10 mouse cellular contexts compared by ENCODE assay signal in the genomic region with DNA sequence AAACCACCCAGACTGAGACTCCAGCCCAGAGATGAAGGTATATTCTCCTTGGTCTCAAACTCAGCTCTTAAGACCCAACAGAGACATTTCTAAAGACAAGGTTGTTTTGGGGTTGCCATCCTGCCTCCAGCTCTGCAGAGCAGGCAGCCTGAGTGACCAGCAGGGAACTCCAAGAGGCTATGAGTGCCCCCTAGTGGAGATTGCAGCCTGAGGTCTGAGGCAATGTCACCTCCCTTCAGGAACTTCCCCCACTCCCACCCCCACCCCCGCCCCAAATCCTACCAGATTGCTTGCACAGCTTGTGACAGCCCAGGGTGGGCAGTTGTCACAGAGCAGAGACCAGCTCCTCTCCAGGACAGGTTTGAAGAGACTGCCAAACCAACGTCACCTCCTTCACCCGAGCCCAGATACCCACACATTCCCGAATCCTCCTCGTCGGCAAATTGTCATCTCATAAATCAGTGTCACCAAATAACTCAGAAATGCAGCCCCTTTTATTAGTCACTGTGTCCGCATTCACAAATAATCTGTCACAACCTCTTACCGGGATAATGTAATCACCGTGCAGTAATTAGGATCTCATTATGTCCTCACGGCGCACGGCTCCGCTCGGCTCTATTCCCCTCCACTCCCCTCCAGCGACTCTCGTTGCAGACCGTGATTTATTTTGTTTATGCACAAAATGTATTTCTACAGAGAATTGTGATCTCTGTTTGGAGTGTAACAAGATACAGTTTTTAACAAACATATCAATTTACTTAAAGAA. TPM values are rescaled to one million over a fixed set of nuclear protein-coding genes. Genes with fewer than 3 reads are reported as not detected.
DNase-seq lines count a peak whose midpoint lies in the region; ATAC-seq and TF ChIP-seq lines count a peak whose summit lies in the region.
"Had no signal": no experiment of that assay in that cellular context is flagged by ENCODE, and none has a peak within 500 bp of the region (broad histone marks: within the 10 kb centered on the region; RNA-seq: fewer than 3 reads in every experiment).

No protein-coding gene starts in this region.

- peak; percentile 69 for TF ChIP-seq CTCF in left cerebral cortex, adult 2 months (IDR thresholded peaks at IDR 0.05)

- no peaks in the 10 kb centered on the region for H3K36me3 ChIP-seq in kidney, embryonic 15.5 days
- no peaks in the 10 kb centered on the region for H3K36me3 ChIP-seq in neural tube, embryonic 11.5 days (ENCODE audit: control insufficient read depth, insufficient read depth, low read length)

- H3K4me3 ChIP-seq in left cerebral cortex, adult 2 months, result no peak overlapping the region
- H3K4me3 ChIP-seq in kidney, embryonic 15.5 days (replicated peaks), result no peak overlapping the region
- no peak overlapping the region for H3K4me3 ChIP-seq in neural tube, embryonic 11.5 days (ENCODE audit: low read depth, low read length)

- intact Hi-C loops in left cerebral cortex, adult 2 months (cut with DNase I), result loop anchor here (5.0 kb wide), 1 partner anchor 61 kb away; no protein-coding TSS in a partner anchor

- 30% methylated on average over 17 of the region's 17 CpGs for WGBS in kidney, embryonic 15.5 days
- WGBS in neural tube, embryonic 11.5 days, result 68% methylated on average over 17 of the region's 17 CpGs

- H3K27me3 ChIP-seq in kidney, embryonic 15.5 days, result no peaks in the 10 kb centered on the region
- no peaks in the 10 kb centered on the region for H3K27me3 ChIP-seq in neural tube, embryonic 11.5 days (ENCODE audit: control insufficient read depth, insufficient read depth, low read length)

- no peak overlapping the region for H3K27ac ChIP-seq in left cerebral cortex, adult 2 months
- H3K27ac ChIP-seq in kidney, embryonic 15.5 days, result no peak overlapping the region
- H3K27ac ChIP-seq in neural tube, embryonic 11.5 days (ENCODE audit: low read depth, low read length), result no peak overlapping the region

- H3K9ac ChIP-seq in kidney, embryonic 15.5 days, result no peak overlapping the region
- H3K9ac ChIP-seq in neural tube, embryonic 11.5 days (ENCODE audit: low read length), result no peak overlapping the region

- peak overlapping the region; percentile 34 for H3K4me2 ChIP-seq in kidney, embryonic 15.5 days
- H3K4me2 ChIP-seq in neural tube, embryonic 11.5 days (ENCODE audit: low read depth), result no peak overlapping the region

- no peak for ATAC-seq in kidney, embryonic 15.5 days (replicated peaks; ENCODE audit: low FRiP score)
- no peak for ATAC-seq in neural tube, embryonic 11.5 days (ENCODE audit: insufficient read depth, low FRiP score, low TSS enrichment)

- peak in 1 of 2 experiments; percentile 31 for DNase-seq in left cerebral cortex, adult 2 months (ENCODE audit: extremely low spot score in 1 of 2, low spot score in 2 of 2)
- no peak for DNase-seq in left cerebral cortex, adult 11 months (ENCODE audit: low spot score)
- peak; percentile 28 for DNase-seq in WW6 (ENCODE audit: low read depth, low spot score)
- peak; percentile 71 for DNase-seq in embryo, embryonic 10.5 days (ENCODE audit: low spot score)
- peak; percentile 45 for DNase-seq in neural tube, embryonic 11.5 days (ENCODE audit: low spot score)
- no peak for DNase-seq in spleen, adult 18-20 months
- no peak for DNase-seq in urinary bladder, adult 18-20 months (ENCODE audit: low spot score in 2 of 2)

- no peaks in the 10 kb centered on the region for H3K4me1 ChIP-seq in kidney, embryonic 15.5 days
- H3K4me1 ChIP-seq in neural tube, embryonic 11.5 days (ENCODE audit: control insufficient read depth, insufficient read depth, low read length), result no peaks in the 10 kb centered on the region

- no peaks in the 10 kb centered on the region for H3K9me3 ChIP-seq in kidney, embryonic 15.5 days (replicated peaks)
- no peaks in the 10 kb centered on the region for H3K9me3 ChIP-seq in neural tube, embryonic 11.5 days (ENCODE audit: control insufficient read depth, low read length)

RNA-seq across cellular contexts. Expression of a gene that starts 18.1 kb away (rescaled TPM):
- total RNA-seq in left cerebral cortex, adult 2 months (2021), result not detected
- not detected in 2 replicates for polyA plus RNA-seq in kidney, embryonic 15.5 days (2015; fragmentation: Nextera tagmentation; extraction: Ambion mirVana)
- not detected in 2 replicates for polyA plus RNA-seq in neural tube, embryonic 11.5 days (2014; fragmentation: Nextera tagmentation; extraction: Ambion mirVana)
- polyA plus RNA-seq: intestine, embryonic 14.5 days; neural tube, embryonic 14.5 days had no signal

Comparison
In these comparisons a context has a peak if more than half of its experiments do, and no peak if none do; other contexts are left out.
1. DNase-seq: peak in WW6 (single experiment), embryo, embryonic 10.5 days (single experiment) and neural tube, embryonic 11.5 days (single experiment); none in left cerebral cortex, adult 11 months (single experiment), spleen, adult 18-20 months (0 of 2) and urinary bladder, adult 18-20 months (0 of 2).